Mouse (Mus musculus): ENCODE measurements around the gene Gm4131. TPM values are rescaled to one million over a fixed set of nuclear protein-coding genes. Genes with fewer than 3 reads are reported as not detected.
"Not testable (repeated sequence)": the region's sequence is repeated elsewhere in the genome, so short reads cannot be mapped to it uniquely, and the experiment has no call there.

Gm4131 gene
- polyA plus RNA-seq (2012; fragmentation: generic; extraction: Trizol): not detected
- long read RNA-seq, experiment 1: 0 reads
- long read RNA-seq, experiment 2: 0 reads

DNA sequence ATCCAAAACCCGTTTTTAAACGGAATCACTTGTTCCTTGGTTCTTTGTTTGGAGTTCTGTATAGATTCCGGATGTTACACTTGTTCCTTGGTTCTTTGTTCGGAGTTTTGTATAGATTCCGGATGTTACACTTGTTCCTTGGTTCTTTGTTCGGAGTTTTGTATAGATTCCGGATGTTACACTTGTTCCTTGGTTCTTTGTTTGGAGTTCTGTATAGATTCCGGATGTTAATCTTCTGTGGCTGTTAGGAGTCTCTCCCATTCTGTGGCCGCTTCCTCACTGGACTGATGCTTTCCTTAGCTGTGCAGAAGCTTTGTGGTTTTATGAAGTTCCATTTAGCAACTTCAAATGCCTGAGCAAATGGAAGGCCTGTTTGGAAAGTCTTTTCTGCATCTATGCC is at the start of gene Gm4131:
Gm4131 (minus strand) TSS at position 101 of the 400 bp plus-strand sequence.
- H3K79me2 ChIP-seq (ENCODE audit: control insufficient read depth, insufficient read depth); H3K36me3 ChIP-seq (ENCODE audit: control insufficient read depth, insufficient read depth); H3K79me3 ChIP-seq (ENCODE audit: low read depth); H3K4me3 ChIP-seq (ENCODE audit: insufficient read depth, poor library complexity, severe bottlenecking); H3ac ChIP-seq (ENCODE audit: control insufficient read depth, insufficient read length, low read depth): not testable (repeated sequence)
- peaks cover 20% of the 10 kb centered on the region for H3K27me3 ChIP-seq (ENCODE audit: control insufficient read depth, insufficient read depth, insufficient read length)

GRCm38 (mm10) chr14:62609904-62610303 is 43.2 kb upstream of the Gm4131 start:
- no peak for TF ChIP-seq CTCF (IDR thresholded peaks at IDR 0.05; ENCODE audit: control insufficient read depth, insufficient read depth, insufficient read length)
- no peak for TF ChIP-seq CEBPB (IDR thresholded peaks at IDR 0.05; ENCODE audit: low read depth)
- TF ChIP-seq MYOD1 (IDR thresholded peaks at IDR 0.05; ENCODE audit: control insufficient read depth, insufficient read length, low read depth): no peak
- TF ChIP-seq MYOG (IDR thresholded peaks at IDR 0.05; ENCODE audit: control insufficient read depth, extremely low read depth, insufficient read length): no peak
- TF ChIP-seq MAX (IDR thresholded peaks at IDR 0.05): no peak
- no peak for TF ChIP-seq USF1 (IDR thresholded peaks at IDR 0.05; ENCODE audit: low read depth)
- no peak for TF ChIP-seq FOSL1 (IDR thresholded peaks at IDR 0.05; ENCODE audit: insufficient read depth, low read length, poor library complexity, severe bottlenecking)
- no peaks in the 10 kb centered on the region for H3K36me3 ChIP-seq (ENCODE audit: control insufficient read depth, insufficient read depth)

GRCm38 (mm10) chr14:62607791-62608196 is 41.1 kb upstream of the Gm4131 start:
- no peaks in the 10 kb centered on the region for H3K36me3 ChIP-seq (ENCODE audit: control insufficient read depth, insufficient read depth)
- H3K4me3 ChIP-seq (ENCODE audit: insufficient read depth, poor library complexity, severe bottlenecking): no peak overlapping the region
- H3K27me3 ChIP-seq (ENCODE audit: control insufficient read depth, insufficient read depth, insufficient read length): peaks cover 20% of the 10 kb centered on the region
- no peaks in the 10 kb centered on the region for H3K79me2 ChIP-seq (ENCODE audit: control insufficient read depth, insufficient read depth)
- H3K79me3 ChIP-seq (ENCODE audit: low read depth): no peaks in the 10 kb centered on the region
- TF ChIP-seq MYOG (IDR thresholded peaks at IDR 0.05; ENCODE audit: control insufficient read depth, extremely low read depth, insufficient read length): no peak
- TF ChIP-seq CTCF (IDR thresholded peaks at IDR 0.05; ENCODE audit: control insufficient read depth, insufficient read depth, insufficient read length): no peak
- TF ChIP-seq USF1 (IDR thresholded peaks at IDR 0.05; ENCODE audit: low read depth): no peak
- no peak for TF ChIP-seq CEBPB (IDR thresholded peaks at IDR 0.05; ENCODE audit: low read depth)
- no peak for TF ChIP-seq MYOD1 (IDR thresholded peaks at IDR 0.05; ENCODE audit: control insufficient read depth, insufficient read length, low read depth)
- TF ChIP-seq MAX (IDR thresholded peaks at IDR 0.05): no peak
- TF ChIP-seq FOSL1 (IDR thresholded peaks at IDR 0.05; ENCODE audit: insufficient read depth, low read length, poor library complexity, severe bottlenecking): no peak
- no peak overlapping the region for H3ac ChIP-seq (ENCODE audit: control insufficient read depth, insufficient read length, low read depth)

More at GRCm38 (mm10) chr14:62609904-62610303, 43.2 kb upstream of the Gm4131 start:
- Histone ChIP-seq H3K79me3 (ENCODE audit: low read depth) (no peaks in the 10 kb centered on the region), H3ac (ENCODE audit: control insufficient read depth, insufficient read length, low read depth) (no peak overlapping the region), H3K79me2 (ENCODE audit: control insufficient read depth, insufficient read depth) (no peaks in the 10 kb centered on the region), H3K4me3 (ENCODE audit: insufficient read depth, poor library complexity, severe bottlenecking) (no peak overlapping the region), H3K27me3 (ENCODE audit: control insufficient read depth, insufficient read depth, insufficient read length) (peaks cover 13% of the 10 kb centered on the region)

GRCm38 (mm10) chr14:62602869-62603268 is 36.1 kb upstream of the Gm4131 start:
- peaks cover 20% of the 10 kb centered on the region for H3K27me3 ChIP-seq (ENCODE audit: control insufficient read depth, insufficient read depth, insufficient read length)
- no peak overlapping the region for H3K4me3 ChIP-seq (ENCODE audit: insufficient read depth, poor library complexity, severe bottlenecking)
- no peaks in the 10 kb centered on the region for H3K36me3 ChIP-seq (ENCODE audit: control insufficient read depth, insufficient read depth)
- no peak overlapping the region for H3ac ChIP-seq (ENCODE audit: control insufficient read depth, insufficient read length, low read depth)
- H3K79me3 ChIP-seq (ENCODE audit: low read depth): no peaks in the 10 kb centered on the region
- H3K79me2 ChIP-seq (ENCODE audit: control insufficient read depth, insufficient read depth): no peaks in the 10 kb centered on the region
- TF ChIP-seq CTCF (IDR thresholded peaks at IDR 0.05; ENCODE audit: control insufficient read depth, insufficient read depth, insufficient read length) (no peak), USF1 (IDR thresholded peaks at IDR 0.05; ENCODE audit: low read depth) (no peak), MAX (IDR thresholded peaks at IDR 0.05) (no peak), MYOD1 (IDR thresholded peaks at IDR 0.05; ENCODE audit: control insufficient read depth, insufficient read length, low read depth) (no peak), FOSL1 (IDR thresholded peaks at IDR 0.05; ENCODE audit: insufficient read depth, low read length, poor library complexity, severe bottlenecking) (no peak), MYOG (IDR thresholded peaks at IDR 0.05; ENCODE audit: control insufficient read depth, extremely low read depth, insufficient read length) (no peak), CEBPB (IDR thresholded peaks at IDR 0.05; ENCODE audit: low read depth) (no peak)

DNA sequence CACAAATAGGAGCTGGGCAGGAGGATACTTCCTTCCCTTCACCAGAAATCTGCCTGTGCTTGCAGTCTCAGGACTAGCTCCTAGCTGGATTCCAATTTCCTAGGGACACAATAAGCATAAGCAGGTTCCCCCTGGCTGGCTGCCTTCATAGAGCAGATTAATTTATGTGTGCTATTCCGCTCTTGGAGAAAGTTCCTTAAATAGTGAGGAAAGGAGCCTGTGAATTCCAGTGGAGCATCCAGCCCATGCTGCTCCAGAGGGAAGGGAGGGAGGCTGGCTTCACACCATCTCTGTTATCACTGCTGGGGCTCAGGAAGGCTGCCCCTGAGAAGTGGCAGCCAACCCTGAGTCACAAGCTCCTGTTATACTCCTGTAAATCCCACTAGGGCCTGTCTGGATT is 35.5 kb upstream of the Gm4131 start:
- Histone ChIP-seq H3ac (ENCODE audit: control insufficient read depth, insufficient read length, low read depth) (no peak overlapping the region), H3K4me3 (ENCODE audit: insufficient read depth, poor library complexity, severe bottlenecking) (no peak overlapping the region), H3K79me3 (ENCODE audit: low read depth) (no peaks in the 10 kb centered on the region), H3K79me2 (ENCODE audit: control insufficient read depth, insufficient read depth) (no peaks in the 10 kb centered on the region), H3K36me3 (ENCODE audit: control insufficient read depth, insufficient read depth) (no peaks in the 10 kb centered on the region), H3K27me3 (ENCODE audit: control insufficient read depth, insufficient read depth, insufficient read length) (peaks cover 20% of the 10 kb centered on the region)
- TF ChIP-seq FOSL1 (IDR thresholded peaks at IDR 0.05; ENCODE audit: insufficient read depth, low read length, poor library complexity, severe bottlenecking) (no peak), CEBPB (IDR thresholded peaks at IDR 0.05; ENCODE audit: low read depth) (no peak), MYOG (IDR thresholded peaks at IDR 0.05; ENCODE audit: control insufficient read depth, extremely low read depth, insufficient read length) (no peak), CTCF (IDR thresholded peaks at IDR 0.05; ENCODE audit: control insufficient read depth, insufficient read depth, insufficient read length) (no peak), MYOD1 (IDR thresholded peaks at IDR 0.05; ENCODE audit: control insufficient read depth, insufficient read length, low read depth) (no peak), MAX (IDR thresholded peaks at IDR 0.05) (no peak), USF1 (IDR thresholded peaks at IDR 0.05; ENCODE audit: low read depth) (no peak)

DNA sequence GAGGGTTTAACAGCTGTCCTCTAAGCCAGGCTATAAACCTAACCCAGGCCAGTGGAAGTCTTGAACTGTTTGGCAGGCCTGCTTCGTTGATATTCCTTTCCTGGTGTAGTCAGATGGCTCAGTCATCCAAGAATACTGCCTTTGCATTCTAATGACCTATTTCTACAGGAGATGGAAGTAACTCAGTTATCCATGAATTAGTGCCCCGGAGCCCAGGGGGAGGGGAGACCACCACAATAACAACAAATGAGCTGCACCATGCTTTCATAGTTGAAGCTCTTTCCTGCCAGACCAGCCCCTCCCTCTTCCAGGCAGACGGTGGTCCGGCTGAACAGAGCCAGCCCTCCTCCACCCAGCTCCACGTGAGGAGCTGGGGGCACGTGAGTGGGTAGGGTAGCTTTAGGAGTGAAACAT is 33.4 kb upstream of the Gm4131 start:
- TF ChIP-seq MYOD1 (IDR thresholded peaks at IDR 0.05; ENCODE audit: control insufficient read depth, insufficient read length, low read depth): no peak
- no peak for TF ChIP-seq USF1 (IDR thresholded peaks at IDR 0.05; ENCODE audit: low read depth)
- no peak for TF ChIP-seq CTCF (IDR thresholded peaks at IDR 0.05; ENCODE audit: control insufficient read depth, insufficient read depth, insufficient read length)
- no peak for TF ChIP-seq FOSL1 (IDR thresholded peaks at IDR 0.05; ENCODE audit: insufficient read depth, low read length, poor library complexity, severe bottlenecking)
- no peak for TF ChIP-seq MYOG (IDR thresholded peaks at IDR 0.05; ENCODE audit: control insufficient read depth, extremely low read depth, insufficient read length)
- TF ChIP-seq MAX (IDR thresholded peaks at IDR 0.05): no peak
- no peak for TF ChIP-seq CEBPB (IDR thresholded peaks at IDR 0.05; ENCODE audit: low read depth)
- no peaks in the 10 kb centered on the region for H3K79me2 ChIP-seq (ENCODE audit: control insufficient read depth, insufficient read depth)
- H3K27me3 ChIP-seq (ENCODE audit: control insufficient read depth, insufficient read depth, insufficient read length): peaks cover 8% of the 10 kb centered on the region
- no peak overlapping the region for H3ac ChIP-seq (ENCODE audit: control insufficient read depth, insufficient read length, low read depth)
- no peaks in the 10 kb centered on the region for H3K36me3 ChIP-seq (ENCODE audit: control insufficient read depth, insufficient read depth)
- H3K4me3 ChIP-seq (ENCODE audit: insufficient read depth, poor library complexity, severe bottlenecking): no peak overlapping the region
- no peaks in the 10 kb centered on the region for H3K79me3 ChIP-seq (ENCODE audit: low read depth)
